Mouse (Mus musculus): ENCODE data around the gene Ppm1m. TPM values are rescaled to one million over a fixed set of nuclear protein-coding genes. Genes with fewer than 3 reads are reported as not detected.
"Not testable (repeated sequence)": the region's sequence is repeated elsewhere in the genome, so short reads cannot be mapped to it uniquely, and the experiment has no call there.

The Ppm1m gene
- total RNA-seq, 1 experiment from 2014 or later: 12.0 TPM

- peak; percentile 12 to 22; a peak in 2 of 4 replicates for ATAC-seq (replicated peaks in 1 of 2; ENCODE audit: insufficient read depth in 1 of 2, low FRiP score in 2 of 2, low TSS enrichment in 1 of 2, low read depth in 1 of 2, poor library complexity in 2 of 2, severe bottlenecking in 2 of 2)
Measured at GRCm38 (mm10) chr9:106171346-106172158, 28.0 kb downstream of the Ppm1m start.

GRCm38 (mm10) chr9:106170556-106171345, 28.8 kb downstream of the Ppm1m start, which contains the start of gene Wdr82:
Wdr82 (plus strand) TSS chr9:106170928.
- peak; percentile 69 to 85 for ATAC-seq (replicated peaks in 1 of 2; ENCODE audit: insufficient read depth in 1 of 2, low FRiP score in 2 of 2, low TSS enrichment in 1 of 2, low read depth in 1 of 2, poor library complexity in 2 of 2, severe bottlenecking in 2 of 2)

GRCm38 (mm10) chr9:106169917-106170316, 29.6 kb downstream of the Ppm1m start:
- ATAC-seq (replicated peaks in 1 of 2; ENCODE audit: insufficient read depth in 1 of 2, low FRiP score in 2 of 2, low TSS enrichment in 1 of 2, low read depth in 1 of 2, poor library complexity in 2 of 2, severe bottlenecking in 2 of 2): no peak

- ATAC-seq (replicated peaks in 1 of 2; ENCODE audit: insufficient read depth in 1 of 2, low FRiP score in 2 of 2, low TSS enrichment in 1 of 2, low read depth in 1 of 2, poor library complexity in 2 of 2, severe bottlenecking in 2 of 2): not testable (repeated sequence)
Measured at GRCm38 (mm10) chr9:106169006-106169405, 30.5 kb downstream of the Ppm1m start.

GRCm38 (mm10) chr9:106167703-106168102, 31.8 kb downstream of the Ppm1m start:
- ATAC-seq (replicated peaks in 1 of 2; ENCODE audit: insufficient read depth in 1 of 2, low FRiP score in 2 of 2, low TSS enrichment in 1 of 2, low read depth in 1 of 2, poor library complexity in 2 of 2, severe bottlenecking in 2 of 2): no peak

GRCm38 (mm10) chr9:106167241-106167640, 32.3 kb downstream of the Ppm1m start:
- no peak for ATAC-seq (replicated peaks in 1 of 2; ENCODE audit: insufficient read depth in 1 of 2, low FRiP score in 2 of 2, low TSS enrichment in 1 of 2, low read depth in 1 of 2, poor library complexity in 2 of 2, severe bottlenecking in 2 of 2)

GRCm38 (mm10) chr9:106166709-106167108, 32.8 kb downstream of the Ppm1m start:
- no peak for ATAC-seq (replicated peaks in 1 of 2; ENCODE audit: insufficient read depth in 1 of 2, low FRiP score in 2 of 2, low TSS enrichment in 1 of 2, low read depth in 1 of 2, poor library complexity in 2 of 2, severe bottlenecking in 2 of 2)

GRCm38 (mm10) chr9:106160426-106160825, 39.1 kb downstream of the Ppm1m start:
- no peak for ATAC-seq (replicated peaks in 1 of 2; ENCODE audit: insufficient read depth in 1 of 2, low FRiP score in 2 of 2, low TSS enrichment in 1 of 2, low read depth in 1 of 2, poor library complexity in 2 of 2, severe bottlenecking in 2 of 2)

- peak; percentile 54 to 79 for ATAC-seq (replicated peaks in 1 of 2; ENCODE audit: insufficient read depth in 1 of 2, low FRiP score in 2 of 2, low TSS enrichment in 1 of 2, low read depth in 1 of 2, poor library complexity in 2 of 2, severe bottlenecking in 2 of 2)
Measured at GRCm38 (mm10) chr9:106159784-106160301, 39.7 kb downstream of the Ppm1m start.

GRCm38 (mm10) chr9:106159237-106159636, 40.3 kb downstream of the Ppm1m start:
- no peak for ATAC-seq (replicated peaks in 1 of 2; ENCODE audit: insufficient read depth in 1 of 2, low FRiP score in 2 of 2, low TSS enrichment in 1 of 2, low read depth in 1 of 2, poor library complexity in 2 of 2, severe bottlenecking in 2 of 2)

GRCm38 (mm10) chr9:106158037-106158491, 41.5 kb downstream of the Ppm1m start, which contains the start of gene Glyctk:
Glyctk (minus strand) TSS chr9:106158138.
- no peak for ATAC-seq (replicated peaks in 1 of 2; ENCODE audit: insufficient read depth in 1 of 2, low FRiP score in 2 of 2, low TSS enrichment in 1 of 2, low read depth in 1 of 2, poor library complexity in 2 of 2, severe bottlenecking in 2 of 2)

- no peak for ATAC-seq (replicated peaks in 1 of 2; ENCODE audit: insufficient read depth in 1 of 2, low FRiP score in 2 of 2, low TSS enrichment in 1 of 2, low read depth in 1 of 2, poor library complexity in 2 of 2, severe bottlenecking in 2 of 2)
Measured at GRCm38 (mm10) chr9:106157623-106157925, 42.0 kb downstream of the Ppm1m start.

- no peak for ATAC-seq (replicated peaks in 1 of 2; ENCODE audit: insufficient read depth in 1 of 2, low FRiP score in 2 of 2, low TSS enrichment in 1 of 2, low read depth in 1 of 2, poor library complexity in 2 of 2, severe bottlenecking in 2 of 2)
Measured at GRCm38 (mm10) chr9:106156921-106157622, 42.5 kb downstream of the Ppm1m start.

GRCm38 (mm10) chr9:106156419-106156818, 43.1 kb downstream of the Ppm1m start:
- ATAC-seq (replicated peaks in 1 of 2; ENCODE audit: insufficient read depth in 1 of 2, low FRiP score in 2 of 2, low TSS enrichment in 1 of 2, low read depth in 1 of 2, poor library complexity in 2 of 2, severe bottlenecking in 2 of 2): peak; percentile 31 to 33; a peak in 1 of 4 replicates

GRCm38 (mm10) chr9:106154106-106154505, 45.4 kb downstream of the Ppm1m start:
- no peak for ATAC-seq (replicated peaks in 1 of 2; ENCODE audit: insufficient read depth in 1 of 2, low FRiP score in 2 of 2, low TSS enrichment in 1 of 2, low read depth in 1 of 2, poor library complexity in 2 of 2, severe bottlenecking in 2 of 2)

- ATAC-seq (replicated peaks in 1 of 2; ENCODE audit: insufficient read depth in 1 of 2, low FRiP score in 2 of 2, low TSS enrichment in 1 of 2, low read depth in 1 of 2, poor library complexity in 2 of 2, severe bottlenecking in 2 of 2): no peak
Measured at GRCm38 (mm10) chr9:106149399-106149754, 50.2 kb downstream of the Ppm1m start.

- peak; percentile 37 to 48 for ATAC-seq (replicated peaks in 1 of 2; ENCODE audit: insufficient read depth in 1 of 2, low FRiP score in 2 of 2, low TSS enrichment in 1 of 2, low read depth in 1 of 2, poor library complexity in 2 of 2, severe bottlenecking in 2 of 2)
Measured at GRCm38 (mm10) chr9:106148541-106149398, 50.8 kb downstream of the Ppm1m start.
